Mouse (Mus musculus) activated CD4-positive, CD25-positive, alpha-beta regulatory T cell, adult 4 months (primary cell): Measurements from ENCODE around the gene Nos2. TPM values are rescaled to one million over a fixed set of nuclear protein-coding genes. Genes with fewer than 3 reads are reported as not detected.
"Not testable (repeated sequence)": the region's sequence is repeated elsewhere in the genome, so short reads cannot be mapped to it uniquely, and the experiment has no call there.

Source experiments
- ATAC-seq: one replicate; pipeline ENCODE4 v1.8.0; 2017
- polyA plus RNA-seq, 2 experiments: library from polyadenylated mRNA; unstranded; fragments of 100-300 nt; shearing (Covaris generic); gene quantifications; one replicate each; pipeline ENCODE4 v1.2.1; 2017

Gene Nos2
- polyA plus RNA-seq, 2 experiments from 2014 or later, result not detected

DNA sequence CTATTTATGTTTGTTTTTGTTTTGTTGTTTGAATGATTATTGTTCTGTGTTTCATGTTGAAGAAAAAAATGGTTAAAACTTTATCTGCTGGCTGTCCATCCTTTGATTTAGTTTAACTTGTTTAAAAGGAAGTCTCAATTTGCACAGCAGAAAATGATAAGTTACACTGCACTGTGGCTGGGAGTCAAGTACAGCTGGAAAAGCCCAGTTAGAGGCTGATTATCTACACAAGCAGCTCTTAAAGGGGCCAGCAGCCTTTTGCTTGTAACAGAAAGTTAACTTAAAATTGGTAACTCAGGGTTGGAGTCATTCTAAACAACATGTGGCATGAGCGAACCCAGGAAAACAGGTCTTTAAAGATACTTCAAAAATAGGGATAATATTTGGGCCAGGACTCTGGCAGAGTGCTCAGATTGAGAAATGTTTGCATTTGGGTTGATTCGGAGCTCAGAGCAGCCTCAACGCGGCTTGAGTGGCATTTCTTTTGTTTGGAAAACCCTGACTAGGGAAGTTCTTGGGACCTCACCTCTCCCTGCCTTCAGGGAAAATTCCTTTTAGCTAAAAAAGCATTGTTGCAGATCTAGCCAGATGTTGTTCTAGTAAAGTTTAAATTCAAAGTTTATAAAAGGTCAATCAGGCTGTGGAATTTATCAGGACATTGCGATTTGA lies 70.4 kb downstream of the Nos2 start:
- ATAC-seq, result not testable (repeated sequence)

DNA sequence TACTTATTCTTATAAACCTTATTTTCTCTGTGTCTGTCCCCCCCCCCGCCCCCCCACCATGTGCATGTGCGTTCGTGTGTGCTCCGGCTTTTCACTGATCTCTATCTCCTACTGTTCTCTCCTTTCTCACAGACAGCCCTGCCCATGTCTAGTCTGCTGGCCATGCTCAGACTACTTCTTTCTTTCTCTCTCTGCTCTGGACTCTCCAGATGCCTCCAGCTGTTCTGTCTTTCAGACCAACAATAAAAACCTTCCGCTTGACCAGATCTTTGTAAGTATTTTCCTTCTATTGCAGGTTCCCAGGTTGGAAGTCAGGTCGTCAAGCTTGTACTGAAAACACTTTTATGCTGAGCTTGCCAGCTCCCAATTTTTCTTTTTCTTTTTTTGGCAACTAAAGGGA lies 78.5 kb downstream of the Nos2 start:
- no peak for ATAC-seq

DNA sequence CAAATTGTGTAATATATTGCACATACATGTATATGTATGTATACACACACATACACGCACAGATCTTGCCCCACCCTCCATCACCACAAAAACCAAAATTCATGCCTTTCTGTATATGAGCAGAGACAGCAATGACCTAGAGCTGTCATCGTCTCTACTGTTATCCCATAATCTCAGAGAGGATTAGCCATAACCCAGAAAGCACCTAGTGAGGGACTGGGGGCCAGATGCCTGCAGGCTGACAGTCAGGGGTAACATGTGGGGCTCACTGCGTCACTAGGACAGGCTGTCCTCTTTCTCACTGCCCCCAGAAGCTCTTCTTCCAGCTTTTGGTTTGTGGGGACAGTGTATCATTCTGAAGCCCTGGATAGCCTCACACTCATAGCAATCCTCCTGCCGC lies 81.3 kb downstream of the Nos2 start:
- no peak for ATAC-seq

DNA sequence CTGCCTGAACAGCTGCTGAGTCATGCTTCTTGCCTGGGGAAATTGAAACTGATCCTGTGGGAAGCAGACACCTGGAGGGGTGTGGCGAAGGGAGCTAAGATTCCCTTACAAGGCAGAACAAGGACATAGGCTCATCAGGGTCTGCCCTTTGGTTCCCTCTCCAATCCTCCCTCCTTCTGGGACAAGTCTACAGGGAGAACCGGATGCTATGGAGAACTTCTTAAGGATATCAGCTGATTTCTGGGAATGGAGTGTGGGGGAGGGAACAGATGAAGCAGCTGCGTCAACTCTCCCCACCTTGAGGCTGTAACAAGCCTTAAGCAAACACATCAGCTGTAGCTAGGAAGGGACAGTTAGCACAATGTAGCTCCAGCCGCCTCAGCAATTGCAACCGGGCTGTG lies 82.0 kb downstream of the Nos2 start:
- ATAC-seq, result no peak

DNA sequence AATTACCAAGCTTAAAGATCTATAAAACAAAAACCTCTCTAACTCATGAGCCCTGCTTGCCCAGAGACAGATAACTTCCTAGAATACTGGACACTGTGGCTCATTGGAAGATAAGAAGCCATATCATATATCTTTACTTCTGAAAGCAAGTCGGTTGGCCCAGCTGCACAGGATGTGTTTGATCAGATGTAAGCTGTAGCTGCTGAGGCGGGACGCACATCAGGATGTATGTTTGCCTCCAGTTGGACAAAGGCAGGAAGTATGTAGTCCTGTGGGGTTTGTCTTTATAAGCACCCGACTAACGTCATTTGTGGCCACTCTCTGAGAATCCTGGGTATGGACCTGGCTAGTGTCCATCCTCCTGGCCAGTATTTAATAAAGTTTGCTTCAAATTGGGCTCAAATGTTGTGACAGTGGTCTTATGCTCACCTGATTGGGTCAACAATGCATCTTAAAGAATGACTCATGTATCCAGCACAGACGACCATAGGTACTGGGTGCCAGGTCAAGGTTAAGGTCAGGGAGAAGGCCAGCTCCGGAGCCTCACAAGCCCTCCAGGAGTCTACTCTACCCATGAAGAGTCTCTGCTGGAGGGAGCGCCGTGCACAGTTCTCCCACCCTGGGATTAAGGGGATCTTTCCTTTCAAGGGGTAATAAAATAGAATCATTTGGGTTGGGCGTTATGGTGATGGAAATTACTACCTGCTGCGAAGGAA lies 82.6 kb downstream of the Nos2 start:
- ATAC-seq, result peak; percentile 59

DNA sequence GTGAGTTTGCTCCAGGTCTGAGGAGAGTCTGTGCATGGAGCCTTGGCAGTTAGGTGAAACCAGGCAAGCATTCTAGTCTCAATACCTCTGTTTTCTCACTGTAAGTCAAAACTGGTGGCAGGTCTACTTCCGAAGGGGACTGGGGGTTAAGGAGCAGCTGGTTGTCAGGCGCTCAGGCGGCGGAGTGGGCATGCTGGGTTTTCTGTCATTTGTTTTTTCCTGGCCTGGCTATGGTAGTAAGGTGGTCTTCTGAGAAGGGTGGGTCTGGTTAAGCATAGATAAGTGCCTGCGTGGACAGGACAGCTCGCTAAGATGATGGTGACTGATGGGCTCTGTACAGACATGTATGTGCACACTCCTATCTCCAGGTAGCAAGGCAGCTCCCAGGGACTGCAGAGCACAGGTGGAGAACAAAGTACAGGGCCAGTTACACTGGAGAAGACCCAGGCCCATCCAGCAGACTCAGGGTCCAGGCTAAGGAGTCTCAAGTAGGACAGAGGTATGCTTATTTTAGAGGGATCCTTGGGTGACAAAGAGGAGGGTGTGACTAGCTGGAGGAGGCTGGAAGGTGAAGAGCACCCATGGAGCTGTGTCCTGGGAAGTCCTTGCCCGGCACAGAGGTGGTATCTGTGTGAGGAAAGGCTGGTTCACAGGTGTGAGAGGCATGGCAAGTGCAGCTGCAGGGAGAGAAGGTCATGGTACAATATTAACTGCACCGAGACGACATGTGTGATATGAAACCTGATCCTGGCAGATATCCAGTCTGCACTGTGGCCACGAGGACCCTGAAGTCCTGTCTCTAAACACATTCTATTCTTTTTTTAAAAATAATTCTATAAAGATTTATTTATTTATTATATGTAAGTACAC lies 83.4 kb downstream of the Nos2 start:
- ATAC-seq, result no peak

DNA sequence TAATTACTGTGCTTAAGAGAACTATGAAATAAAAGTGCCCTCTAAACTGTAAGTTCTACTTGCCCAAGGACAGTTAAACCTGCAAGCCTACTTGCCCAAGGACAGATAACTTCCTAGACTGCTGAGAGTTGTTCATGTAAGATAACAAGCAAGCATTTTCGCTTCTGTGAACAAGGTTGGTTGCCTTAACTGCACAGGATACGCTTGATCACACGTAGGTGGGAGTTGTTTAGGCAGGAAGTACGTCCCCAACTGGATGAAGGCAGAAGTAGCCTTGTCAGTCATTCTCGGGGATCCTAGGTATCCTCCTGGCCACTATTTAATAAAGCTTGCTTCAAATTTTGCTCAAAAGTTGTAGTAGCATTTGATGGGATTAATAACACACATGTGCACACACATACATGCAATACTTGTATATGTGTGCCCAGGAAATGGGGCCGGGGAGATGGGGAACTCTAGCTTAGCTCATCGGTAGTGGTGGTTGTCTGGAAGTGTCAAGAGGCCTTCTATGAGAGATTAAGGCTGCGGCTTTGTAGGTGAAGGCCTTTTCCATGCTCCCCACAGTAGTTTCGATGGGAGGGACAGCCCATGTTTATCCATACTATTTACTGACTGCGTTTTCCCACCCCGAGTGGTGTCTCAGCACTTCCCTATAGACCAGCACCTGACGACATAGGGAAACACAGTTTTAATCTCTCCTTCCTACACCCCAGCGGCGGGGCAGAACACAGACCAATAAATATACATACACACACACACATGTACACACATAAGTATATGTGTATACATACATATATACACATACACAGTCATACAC lies 85.2 kb downstream of the Nos2 start:
- peak; percentile 68 for ATAC-seq

DNA sequence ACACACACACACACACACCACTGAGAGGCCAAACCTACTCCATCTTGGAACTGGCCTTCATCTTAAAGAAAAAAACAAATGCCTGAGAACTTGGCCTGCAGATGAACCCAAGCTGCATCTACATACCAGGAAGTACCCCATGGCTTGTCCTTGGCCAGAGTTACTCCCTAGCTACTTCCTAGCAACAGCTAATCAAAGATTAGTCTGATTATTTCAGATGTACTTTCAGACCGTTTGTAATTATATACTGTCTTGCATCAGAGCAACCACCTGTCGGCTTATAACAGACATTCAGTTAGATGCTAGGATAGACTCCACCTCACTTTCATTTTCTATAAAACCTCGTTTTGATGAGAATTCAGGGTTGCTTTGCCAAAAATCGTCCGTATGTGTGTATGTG lies 85.8 kb downstream of the Nos2 start:
- ATAC-seq, result peak; percentile 12

DNA sequence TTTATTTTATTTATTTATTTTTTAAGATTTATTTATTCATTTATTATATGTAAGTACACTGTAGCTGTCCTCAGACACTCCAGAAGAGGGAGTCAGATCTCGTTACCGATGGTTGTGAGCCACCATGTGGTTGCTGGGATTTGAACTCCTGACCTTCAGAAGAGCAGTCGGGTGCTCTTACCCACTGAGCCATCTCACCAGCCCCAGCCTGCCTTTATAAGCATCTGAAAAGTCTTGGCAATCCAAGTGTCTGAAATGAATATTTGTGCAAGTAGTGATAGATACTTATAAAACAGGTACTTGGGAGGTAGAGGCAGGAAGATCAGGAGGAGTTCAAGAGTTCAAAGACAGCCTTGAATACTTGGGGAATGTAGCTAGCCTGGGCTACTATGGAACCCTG lies 86.8 kb downstream of the Nos2 start:
- not testable (repeated sequence) for ATAC-seq

DNA sequence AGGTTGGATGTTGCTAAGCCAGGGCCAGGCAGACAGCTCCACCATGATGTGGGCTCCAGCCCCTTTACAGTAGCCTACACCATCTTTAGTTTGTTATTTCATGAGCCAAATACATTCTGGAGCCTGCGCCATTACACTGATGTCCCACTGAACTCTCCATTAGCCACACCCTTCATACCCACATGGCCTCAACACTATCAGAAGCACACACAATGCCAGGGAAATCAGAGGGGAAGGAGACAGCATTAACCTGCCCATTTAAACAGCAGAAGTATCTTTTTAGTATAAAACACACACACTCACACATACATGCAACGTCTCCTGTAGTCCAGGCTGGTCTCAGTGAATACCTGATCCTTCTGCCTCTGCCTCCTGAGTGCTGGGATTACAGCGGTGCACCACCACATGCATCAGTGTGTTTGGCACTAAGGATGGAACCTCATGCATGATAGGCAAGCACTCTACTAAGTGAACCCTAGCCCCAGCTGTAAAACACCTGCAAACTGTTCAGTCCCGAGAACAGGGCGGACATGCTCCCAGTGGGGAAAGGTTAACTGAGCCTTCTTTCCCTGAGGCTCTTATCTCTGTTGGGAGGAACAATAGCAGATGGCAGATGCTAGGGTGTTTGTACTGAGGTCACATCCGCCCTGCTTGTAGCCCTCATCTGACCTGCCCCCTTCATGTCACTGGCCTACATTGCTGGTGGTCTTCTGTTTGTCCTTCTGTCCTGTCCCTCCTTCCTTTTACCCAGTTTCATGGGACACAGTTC lies 87.6 kb downstream of the Nos2 start:
- ATAC-seq, result no peak

DNA sequence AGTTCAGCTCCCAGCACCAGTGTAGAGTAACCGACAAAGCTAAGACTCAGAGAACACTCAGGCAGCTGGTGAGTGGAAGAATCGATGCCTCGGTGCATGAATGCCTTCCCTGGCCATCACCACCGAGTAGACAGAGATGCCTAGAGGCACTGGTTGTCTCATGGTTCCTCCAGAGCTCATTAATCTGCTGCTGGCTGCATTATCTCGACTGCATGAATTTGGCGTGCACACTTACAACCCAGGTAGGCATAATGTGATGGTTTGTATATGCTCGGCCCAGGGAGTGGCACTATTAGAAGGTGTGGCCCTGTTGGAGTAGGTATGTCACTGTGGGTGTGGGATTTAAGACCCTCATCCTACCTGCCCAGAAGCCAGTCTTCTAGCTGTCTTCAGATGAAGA lies 88.3 kb downstream of the Nos2 start:
- ATAC-seq, result no peak

Other genes with a start within 250 kb of the Nos2 start
- gene Nlk, start 223.4 kb upstream of the Nos2 start, polyA plus RNA-seq, result 10 to 100 TPM; 23.8 to 30.5 TPM
- 10 to 100 TPM; 38.4 to 46.6 TPM for gene Ccnq, start 169.1 kb upstream of the Nos2 start, polyA plus RNA-seq
- gene Lyrm9, start 94.2 kb upstream of the Nos2 start, polyA plus RNA-seq, result 10 to 100 TPM; 26.4 to 33.4 TPM
- 100 to 1,000 TPM; 309 to 317 TPM for gene Lgals9, start 64.2 kb downstream of the Nos2 start, polyA plus RNA-seq
- 1 to 10 TPM; 2.9 to 3.8 TPM for gene Ksr1, start 225.6 kb downstream of the Nos2 start, polyA plus RNA-seq